In genomic region chr10:56752134-56752533, GRCm38 (mm10) we compare ENCODE assay signal across 18 mouse cellular contexts.
DNase-seq lines count a peak whose midpoint lies in the region; ATAC-seq and TF ChIP-seq lines count a peak whose summit lies in the region.
"Had no signal": no experiment of that assay in that cellular context is flagged by ENCODE, and none has a peak within 500 bp of the region (broad histone marks: within the 10 kb centered on the region; RNA-seq: fewer than 3 reads in every experiment).

No protein-coding gene starts in this region.

- no peaks in the 10 kb centered on the region for H3K9me3 ChIP-seq in limb, embryonic 14.5 days (ENCODE audit: control insufficient read depth, low read length)
- H3K9me3 ChIP-seq: midbrain, embryonic 15.5 days; stomach, embryonic 15.5 days had no signal

- no peak overlapping the region for H3K9ac ChIP-seq in limb, embryonic 14.5 days (ENCODE audit: low read depth, low read length, severe bottlenecking)
- H3K9ac ChIP-seq: liver, postnatal 0 days; midbrain, embryonic 15.5 days; stomach, embryonic 15.5 days had no signal

- TF ChIP-seq CTCF in brain, embryonic 14.5 days (IDR thresholded peaks at IDR 0.05; ENCODE audit: borderline replicate concordance, extremely low read depth, insufficient read depth, insufficient read length): no peak

- peak; percentile 47; the same call in 1 of the 2 replicates for ATAC-seq in limb, embryonic 14.5 days (ENCODE audit: low FRiP score, low read depth)
- ATAC-seq: forebrain, embryonic 16.5 days; inflammation-experienced regulatory T-cells, adult 6 months; liver, postnatal 0 days; midbrain, embryonic 15.5 days had no signal

- no peak overlapping the region for H3K4me2 ChIP-seq in limb, embryonic 14.5 days (replicated peaks; ENCODE audit: low read depth, low read length, severe bottlenecking)
- H3K4me2 ChIP-seq: midbrain, embryonic 15.5 days; stomach, embryonic 15.5 days had no signal

- H3K4me3 ChIP-seq in limb, embryonic 14.5 days (replicated peaks; ENCODE audit: low read length): no peak overlapping the region
- H3K4me3 ChIP-seq: midbrain, embryonic 15.5 days; stomach, embryonic 15.5 days had no signal

- H3K36me3 ChIP-seq in limb, embryonic 14.5 days (ENCODE audit: control insufficient read depth, insufficient read depth, low read length): no peaks in the 10 kb centered on the region
- H3K36me3 ChIP-seq: midbrain, embryonic 15.5 days; stomach, embryonic 15.5 days had no signal

- no peaks in the 10 kb centered on the region for H3K4me1 ChIP-seq in limb, embryonic 14.5 days (ENCODE audit: control insufficient read depth, insufficient read depth, low read length)
- H3K4me1 ChIP-seq: midbrain, embryonic 15.5 days; stomach, embryonic 15.5 days had no signal

- WGBS in limb, embryonic 14.5 days: 36% methylated on average over 1 of the region's 2 CpGs

- no peak overlapping the region for H3K27ac ChIP-seq in limb, embryonic 14.5 days (replicated peaks; ENCODE audit: low read depth, low read length)
- H3K27ac ChIP-seq: midbrain, embryonic 15.5 days; stomach, embryonic 15.5 days had no signal

- no peaks in the 10 kb centered on the region for H3K27me3 ChIP-seq in limb, embryonic 14.5 days (ENCODE audit: control insufficient read depth, insufficient read depth, low read length)
- H3K27me3 ChIP-seq: midbrain, embryonic 15.5 days; stomach, embryonic 15.5 days had no signal

- TF ChIP-seq POLR2A in brain, embryonic 14.5 days (IDR thresholded peaks at IDR 0.05; ENCODE audit: borderline replicate concordance, extremely low read depth, insufficient read depth, insufficient read length, poor library complexity, severe bottlenecking): no peak
- no peak for TF ChIP-seq POLR2A in limb, embryonic 14.5 days (IDR thresholded peaks at IDR 0.05; ENCODE audit: borderline replicate concordance, extremely low read depth, insufficient read depth, insufficient read length)

- DNase-seq in adrenal gland, adult 8-10 months: peak; percentile 4
- no peak for DNase-seq in adrenal gland, postnatal 25 days
- peak; percentile 9 for DNase-seq in brain, embryonic 14.5 days (ENCODE audit: low read depth)
- DNase-seq in kidney, adult 8-10 months: peak; percentile 24 to 54
- peak; percentile 4 for DNase-seq in limb, embryonic 14.5 days (ENCODE audit: low spot score)
- DNase-seq in right cerebral cortex, postnatal 4 days: no peak
- no peak for DNase-seq in urinary bladder, postnatal 36 days (ENCODE audit: low spot score in 2 of 2)
- DNase-seq in cerebellum, postnatal 4 days (ENCODE audit: low spot score in 2 of 2): no peak
- DNase-seq: cerebellum, adult 2 months; heart, postnatal 14 days; layer of hippocampus, adult 9-11 months; liver, postnatal 0 days; right cerebral cortex, postnatal 25 days; thymus, postnatal 36 days had no signal

Comparison
In these comparisons a context has a peak if more than half of its experiments do, and no peak if none do; other contexts are left out.
1. DNase-seq: peak in adrenal gland, adult 8-10 months (single experiment), brain, embryonic 14.5 days (single experiment), kidney, adult 8-10 months (2 of 2) and limb, embryonic 14.5 days (single experiment); none in adrenal gland, postnatal 25 days (single experiment), right cerebral cortex, postnatal 4 days (single experiment), urinary bladder, postnatal 36 days (0 of 2) and cerebellum, postnatal 4 days (0 of 2).